Mouse (Mus musculus) spleen, embryonic (tissue): ENCODE data around the gene H1f0.

Experiments used
- CTCF ChIA-PET: fragments of 350-600 bp; sonication (Branson Sonifier 250); formaldehyde crosslinking; loops from one replicate; lab custom pipeline; 2022; lab: Charles Lee

The H1f0 gene

DNA sequence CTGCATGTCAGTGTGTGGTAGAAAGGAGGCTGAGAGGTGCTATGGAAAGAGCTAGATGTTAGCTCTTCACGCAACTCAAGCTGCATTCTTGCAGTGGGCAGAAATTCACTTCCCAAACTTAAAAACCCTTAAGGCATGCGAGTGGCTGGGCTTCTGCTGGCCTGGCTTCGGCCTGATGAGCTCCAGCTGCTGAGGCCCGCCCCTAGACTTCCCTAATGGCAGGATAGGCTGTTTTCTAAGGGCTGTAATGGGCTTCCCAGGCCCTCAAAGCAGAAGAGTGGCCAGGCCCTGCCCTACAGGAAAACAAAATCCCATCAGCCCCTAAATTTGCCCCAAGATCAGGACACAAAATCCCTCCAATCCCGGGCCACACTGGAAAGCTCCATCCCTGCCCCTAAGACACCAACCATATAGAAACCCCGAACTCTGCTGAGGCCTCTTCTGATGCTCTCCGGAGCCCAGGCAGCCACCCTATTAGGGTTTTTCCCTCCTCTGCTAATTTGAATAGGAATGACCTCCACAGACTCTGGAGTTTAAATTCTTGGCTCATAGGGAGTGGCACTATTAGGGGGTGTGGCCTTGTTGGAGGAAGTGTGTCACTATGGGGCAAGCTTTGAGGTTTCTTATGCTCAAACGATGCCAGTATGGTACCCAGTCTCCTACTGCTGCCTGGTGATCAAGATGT is 37.0 kb downstream of the H1f0 start:
- CTCF ChIA-PET = interaction anchor here (0.5 kb wide), 1 partner anchor 215 kb away, joined by 4 read pairs; no protein-coding TSS in a partner anchor

DNA sequence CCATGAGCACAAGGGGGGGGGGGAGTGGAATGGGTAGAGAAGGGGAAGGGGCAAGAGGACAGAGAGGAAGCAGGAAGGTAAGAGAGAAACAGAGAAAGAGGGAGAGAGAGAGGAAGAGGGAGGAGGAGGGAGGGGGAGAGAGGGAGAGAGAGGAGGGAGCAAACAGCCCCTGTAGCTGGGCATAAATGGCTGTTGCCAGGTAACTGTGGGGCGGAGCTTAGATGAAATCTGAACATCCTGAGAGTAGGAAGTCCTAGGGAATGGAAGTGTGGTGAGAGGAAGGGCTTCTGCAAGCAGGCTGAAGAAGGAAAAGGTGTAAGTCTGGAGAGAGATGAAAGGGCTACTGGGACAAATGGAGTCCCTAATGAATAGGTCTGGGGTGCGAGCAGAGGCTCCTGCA is 38.0 kb downstream of the H1f0 start:
- CTCF ChIA-PET = no interaction called here

DNA sequence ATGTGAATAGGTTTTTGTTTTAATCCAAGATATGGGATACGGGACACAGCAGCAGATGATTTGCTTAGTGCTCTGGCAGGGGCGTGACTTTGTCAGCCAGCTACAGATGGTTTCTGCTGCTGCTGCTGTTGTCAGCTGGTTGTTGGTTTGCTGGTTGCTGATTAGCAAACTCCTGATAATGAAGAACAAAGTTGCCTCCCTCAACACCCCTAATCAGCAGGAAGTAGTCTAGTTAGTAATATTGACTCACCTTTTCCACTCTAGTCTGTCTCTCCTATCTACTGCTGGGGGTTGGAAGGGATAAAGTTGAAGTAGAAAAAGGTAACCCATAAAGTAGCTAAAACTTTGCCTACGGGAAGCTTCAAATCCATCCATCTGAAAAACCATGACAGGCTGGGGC is 39.4 kb downstream of the H1f0 start:
- CTCF ChIA-PET = interaction anchor here (0.7 kb wide), 1 partner anchor 11 kb away, joined by 3 read pairs; no protein-coding TSS in a partner anchor

DNA sequence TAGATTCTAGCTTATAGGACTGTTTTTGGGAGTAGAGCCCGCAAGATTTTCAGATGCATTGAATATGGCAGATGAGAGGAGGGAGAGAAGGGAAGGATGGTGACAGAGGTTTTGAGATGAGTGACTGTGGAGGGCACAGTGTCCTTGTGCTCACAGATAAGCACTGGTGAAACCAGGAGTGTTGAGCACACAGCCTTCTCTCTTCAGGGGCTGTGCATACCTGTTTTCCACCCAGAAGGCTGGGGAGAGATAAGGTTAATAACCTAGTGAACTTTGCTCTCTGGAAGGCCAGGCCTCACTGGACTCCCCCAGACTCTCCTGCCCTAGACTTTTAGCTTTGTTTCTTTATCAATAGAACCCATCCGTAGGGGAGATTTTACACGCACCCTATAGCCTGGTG is 40.2 kb downstream of the H1f0 start:
- CTCF ChIA-PET = interaction anchor here (0.7 to 0.8 kb wide), 2 partner anchors 12 to 31 kb away, joined by 3 read pairs; no protein-coding TSS in a partner anchor

DNA sequence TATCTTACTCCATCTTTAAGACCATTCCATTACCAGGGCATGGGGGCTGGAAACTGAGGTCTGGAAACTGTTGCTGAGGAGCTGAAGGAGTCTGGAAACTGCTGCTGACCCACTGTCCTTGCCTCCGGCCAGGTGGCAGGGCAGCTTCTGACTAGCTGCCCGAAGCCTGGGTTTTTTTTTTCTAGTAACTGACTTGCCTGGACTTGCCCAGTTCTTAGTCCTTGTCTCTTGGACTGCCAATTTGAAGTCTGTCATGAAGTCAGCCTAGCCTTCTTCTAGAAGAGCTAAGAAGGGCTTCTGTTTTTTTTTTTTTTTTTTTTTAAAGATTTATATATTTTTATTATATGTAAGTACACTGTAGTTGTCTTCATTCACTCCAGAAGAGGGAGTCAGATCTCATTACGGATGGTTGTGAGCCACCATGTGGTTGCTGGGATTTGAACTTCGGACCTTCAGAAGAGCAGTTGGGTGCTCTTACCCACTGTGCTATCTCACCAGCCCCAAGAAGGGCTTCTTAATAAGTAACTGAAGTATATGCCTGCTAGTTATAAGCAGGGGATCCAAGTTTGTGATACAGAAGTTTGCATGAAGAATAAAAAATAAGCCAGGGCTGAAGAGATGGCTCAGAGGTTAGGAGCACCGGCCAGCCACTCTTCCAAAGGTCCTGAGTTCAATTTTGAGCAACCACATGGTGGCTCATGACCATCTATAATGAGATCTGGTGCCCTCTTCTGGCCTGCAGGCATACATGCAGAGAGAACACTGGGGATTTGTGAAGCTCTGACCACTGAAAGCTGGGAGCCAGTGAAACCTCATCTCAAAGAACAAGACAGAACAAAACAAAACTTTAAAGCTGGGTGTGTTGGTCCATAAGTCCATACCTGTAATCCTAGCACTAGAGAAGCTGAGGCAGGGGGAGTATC is 43.1 kb downstream of the H1f0 start:
- CTCF ChIA-PET = interaction anchor here (0.6 to 1.3 kb wide), 4 partner anchors 45 to 211 kb away, joined by 3 to 9 read pairs (median 5); partner anchors contain the start of gene Pdxp

DNA sequence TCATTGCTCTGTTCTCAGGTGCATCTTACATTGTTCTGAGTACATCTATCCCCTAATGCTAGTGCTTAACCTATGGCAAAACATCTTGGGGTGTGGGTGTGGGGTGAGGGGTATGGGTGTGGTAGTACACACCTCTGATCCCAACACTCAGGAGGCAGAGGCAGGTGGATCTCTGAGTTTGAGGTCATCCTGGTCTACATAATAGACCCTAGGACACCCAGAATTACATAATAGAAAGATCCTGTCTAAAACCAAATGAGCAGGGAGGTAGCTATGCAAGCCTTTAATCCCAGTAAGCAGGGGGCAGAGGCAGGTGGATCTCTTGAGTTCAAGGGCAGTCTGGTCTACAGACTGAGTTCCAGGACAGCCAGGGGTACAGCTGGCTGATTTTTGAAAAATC is 45.5 kb downstream of the H1f0 start:
- CTCF ChIA-PET = no interaction called here

DNA sequence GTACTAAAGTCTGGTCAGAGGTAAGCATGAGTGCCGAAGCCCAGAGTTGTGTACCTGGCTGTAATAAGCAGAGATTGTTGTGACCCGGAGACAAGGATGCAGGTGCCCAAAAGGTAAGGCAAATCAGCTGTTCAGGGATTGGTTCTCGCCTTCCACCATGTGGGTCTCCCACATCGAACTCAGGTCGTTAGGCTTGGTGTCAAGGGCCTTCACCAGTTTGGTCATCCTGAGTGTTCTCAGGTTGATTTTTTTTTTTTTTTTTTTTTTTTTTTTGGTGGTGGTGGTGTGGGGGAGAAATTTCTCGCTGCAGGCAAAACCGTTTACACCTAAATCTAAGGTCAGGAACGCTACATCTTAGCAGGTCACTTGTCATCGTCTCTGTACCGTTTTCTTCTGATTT is 46.2 kb downstream of the H1f0 start:
- CTCF ChIA-PET = no interaction called here

DNA sequence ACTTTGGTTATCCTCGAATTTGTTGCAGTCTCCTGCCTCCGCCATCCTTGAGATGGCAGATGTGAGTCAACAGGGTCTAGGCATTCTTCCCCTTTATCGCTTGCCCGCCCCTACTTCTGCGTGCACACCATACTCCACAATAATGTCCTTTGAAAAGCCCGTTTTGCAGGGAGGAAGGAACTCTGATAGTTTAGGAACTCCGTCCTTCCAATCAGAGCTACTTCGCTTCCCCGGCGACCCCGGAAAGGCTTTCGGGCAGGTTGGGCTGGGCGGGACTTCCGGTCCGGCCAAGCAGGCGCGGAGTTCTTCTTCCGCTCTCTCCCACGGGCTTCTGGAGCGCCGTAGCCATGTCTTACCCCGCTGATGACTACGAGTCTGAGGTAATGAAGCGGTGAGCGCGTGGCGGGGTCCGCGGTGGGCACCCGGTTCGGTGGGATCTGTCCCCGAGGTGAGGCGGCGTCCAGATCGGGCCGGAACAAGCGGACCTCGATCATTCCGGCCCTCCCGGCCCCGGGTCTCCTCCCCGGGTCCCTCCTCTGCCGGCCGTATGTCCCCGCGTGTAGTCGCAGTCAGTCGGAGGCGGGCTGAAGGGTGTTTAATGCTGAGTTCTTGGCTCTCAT is 46.8 kb downstream of the H1f0 start, which contains the start of gene Eif3l:
Gene Eif3l, plus strand, starts transcription at position 267 of the 620 bp plus-strand sequence.
- CTCF ChIA-PET = no interaction called here

DNA sequence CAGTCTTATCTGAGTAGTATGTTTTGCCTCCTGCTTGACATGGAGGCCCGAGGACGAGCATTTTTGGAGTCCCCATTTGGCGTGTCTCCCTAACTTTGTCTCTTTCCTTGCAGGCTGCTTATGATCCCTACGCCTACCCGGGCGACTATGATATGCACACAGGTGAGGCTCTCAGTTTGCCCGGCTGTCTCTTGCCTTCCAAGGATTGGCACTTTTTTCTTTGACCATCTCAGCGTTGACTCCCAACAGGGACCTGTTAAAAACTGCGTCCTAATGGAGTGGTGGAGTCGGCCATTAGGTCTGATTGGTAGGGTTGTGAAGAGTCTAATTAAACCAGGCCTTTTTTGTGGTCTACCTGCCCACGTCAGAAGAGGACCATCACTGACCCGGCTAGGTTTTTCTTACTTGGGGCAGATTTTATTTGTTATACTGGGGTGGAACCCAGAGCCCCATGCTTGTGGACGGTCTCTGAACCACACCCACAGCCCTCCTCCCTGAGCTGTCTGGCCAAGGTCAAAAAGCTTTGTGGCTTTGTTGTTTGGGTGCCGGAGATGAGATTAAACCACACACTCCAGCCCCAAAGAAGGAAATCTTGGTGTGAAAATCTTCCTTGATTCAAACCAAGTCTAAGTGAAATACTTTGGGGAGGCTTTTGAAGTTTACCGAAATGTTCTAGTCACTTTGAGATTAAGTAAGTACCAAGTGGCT is 47.6 kb downstream of the H1f0 start:
- CTCF ChIA-PET = interaction anchor here (0.6 kb wide), 1 partner anchor 70 kb away, joined by 4 read pairs; no protein-coding TSS in a partner anchor

DNA sequence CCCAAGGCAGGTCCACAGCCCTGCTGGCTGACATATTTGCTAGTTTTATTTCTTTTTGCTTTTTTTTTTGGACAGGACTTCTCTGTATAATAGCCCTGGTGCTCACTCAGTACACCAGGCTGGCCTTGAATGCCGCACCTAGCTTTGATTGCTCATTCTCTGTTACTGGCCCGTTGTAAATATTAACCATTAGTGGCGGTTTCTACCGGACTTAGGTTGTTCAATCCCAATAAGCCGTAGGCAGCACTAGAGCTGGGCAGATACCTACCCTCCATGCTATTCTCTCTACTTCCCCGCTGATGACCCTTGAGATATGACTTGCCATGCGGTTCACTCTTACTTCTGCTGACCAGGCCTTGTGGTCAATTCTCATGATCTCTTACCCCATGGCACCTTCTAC is 51.3 kb downstream of the H1f0 start:
- CTCF ChIA-PET = no interaction called here
